Mouse (Mus musculus): ENCODE measurements around the gene Tapbpl. TPM values are rescaled to one million over a fixed set of nuclear protein-coding genes. Genes with fewer than 3 reads are reported as not detected.

Tapbpl gene
- polyA plus RNA-seq, 1 experiment, result 6.5 TPM

GRCm38 (mm10) chr6:125232516-125232915 lies 856 bp upstream of the Tapbpl start:
- H3K27me3 ChIP-seq (ENCODE audit: control insufficient read depth, insufficient read depth, insufficient read length), result no peaks in the 10 kb centered on the region
- no peak for TF ChIP-seq MYOD1 (IDR thresholded peaks at IDR 0.05; ENCODE audit: control insufficient read depth in 1 of 3, insufficient read length in 2 of 3, low read depth in 2 of 3)
- H3K36me3 ChIP-seq (ENCODE audit: control insufficient read depth, insufficient read depth), result no peaks in the 10 kb centered on the region
- H3K4me3 ChIP-seq, result peak overlapping the region; percentile 58
- no peak overlapping the region for H3ac ChIP-seq (ENCODE audit: control insufficient read depth, insufficient read length)
- peak overlapping the region; percentile 89 for H3K4me2 ChIP-seq (ENCODE audit: low read depth)
- H3K79me2 ChIP-seq (ENCODE audit: control insufficient read depth, insufficient read depth), result no peaks in the 10 kb centered on the region

DNA sequence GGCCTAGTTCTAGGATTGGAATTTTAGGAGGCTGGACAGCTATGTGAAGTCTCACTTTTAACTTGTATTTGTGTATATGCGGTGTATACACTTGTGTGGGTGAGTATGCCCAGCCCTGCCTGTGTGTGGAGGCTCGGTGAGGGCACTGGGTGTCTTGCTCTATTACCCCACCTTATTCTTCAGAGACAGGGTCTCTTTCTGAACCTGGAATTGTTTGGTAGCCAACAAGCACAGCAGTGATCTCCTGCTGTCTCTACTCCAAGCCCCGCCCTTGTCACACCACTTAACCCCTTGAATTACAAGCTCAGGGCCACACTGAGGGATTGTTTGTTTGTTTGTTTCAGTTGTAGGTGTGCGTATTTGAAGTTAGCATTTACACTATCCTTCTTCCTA lies 381 bp upstream of the Tapbpl start:
- Histone ChIP-seq H3K27me3 (ENCODE audit: control insufficient read depth, insufficient read depth, insufficient read length) (no peaks in the 10 kb centered on the region), H3K36me3 (ENCODE audit: control insufficient read depth, insufficient read depth) (no peaks in the 10 kb centered on the region), H3ac (ENCODE audit: control insufficient read depth, insufficient read length) (peak overlapping the region; percentile 29), H3K4me2 (ENCODE audit: low read depth) (peak overlapping the region; percentile 89), H3K4me3 (peak overlapping the region; percentile 58), H3K79me2 (ENCODE audit: control insufficient read depth, insufficient read depth) (no peaks in the 10 kb centered on the region)
- TF ChIP-seq POLR2A (IDR thresholded peaks at IDR 0.05; ENCODE audit: insufficient read length, low read depth) (no peak), CEBPB (IDR thresholded peaks at IDR 0.05; ENCODE audit: insufficient read depth, poor library complexity, severe bottlenecking) (no peak), USF1 (IDR thresholded peaks at IDR 0.05; ENCODE audit: low read depth) (no peak), MAX (IDR thresholded peaks at IDR 0.05; ENCODE audit: low read depth) (no peak), MYOG (IDR thresholded peaks at IDR 0.05; ENCODE audit: control insufficient read depth in 1 of 3, insufficient read depth in 1 of 3, insufficient read length in 2 of 3, low read depth in 2 of 3) (no peak), MYOD1 (IDR thresholded peaks at IDR 0.05; ENCODE audit: control insufficient read depth in 1 of 3, insufficient read length in 2 of 3, low read depth in 2 of 3) (no peak), POLR2AphosphoS2 (IDR thresholded peaks at IDR 0.05; ENCODE audit: insufficient read length, low read depth) (no peak), TCF12 (IDR thresholded peaks at IDR 0.05; ENCODE audit: insufficient read depth, poor library complexity, severe bottlenecking) (no peak), REST (IDR thresholded peaks at IDR 0.05; ENCODE audit: insufficient read depth, insufficient read length) (no peak), TCF3 (IDR thresholded peaks at IDR 0.05; ENCODE audit: insufficient read length, low read depth) (no peak), SRF (IDR thresholded peaks at IDR 0.05; ENCODE audit: control insufficient read depth, insufficient read length, low read depth) (no peak), E2F4 (IDR thresholded peaks at IDR 0.05; ENCODE audit: insufficient read depth) (no peak)

GRCm38 (mm10) chr6:125230571-125230970 lies 1.1 kb downstream of the Tapbpl start:
- peak overlapping the region; percentile 58 for H3K4me3 ChIP-seq
- no peaks in the 10 kb centered on the region for H3K36me3 ChIP-seq (ENCODE audit: control insufficient read depth, insufficient read depth)
- H3ac ChIP-seq (ENCODE audit: control insufficient read depth, insufficient read length), result peak overlapping the region; percentile 29
- H3K4me2 ChIP-seq (ENCODE audit: low read depth), result peak overlapping the region; percentile 89
- no peaks in the 10 kb centered on the region for H3K79me2 ChIP-seq (ENCODE audit: control insufficient read depth, insufficient read depth)
- H3K27me3 ChIP-seq (ENCODE audit: control insufficient read depth, insufficient read depth, insufficient read length), result no peaks in the 10 kb centered on the region
- no peak for TF ChIP-seq CEBPB (IDR thresholded peaks at IDR 0.05; ENCODE audit: insufficient read depth, poor library complexity, severe bottlenecking)
- TF ChIP-seq POLR2A (IDR thresholded peaks at IDR 0.05; ENCODE audit: insufficient read length, low read depth), result no peak
- TF ChIP-seq MYOD1 (IDR thresholded peaks at IDR 0.05; ENCODE audit: control insufficient read depth in 1 of 3, insufficient read length in 2 of 3, low read depth in 2 of 3), result no peak
- TF ChIP-seq POLR2AphosphoS2 (IDR thresholded peaks at IDR 0.05; ENCODE audit: insufficient read length, low read depth), result no peak
- TF ChIP-seq USF1 (IDR thresholded peaks at IDR 0.05; ENCODE audit: low read depth), result no peak
- no peak for TF ChIP-seq MAX (IDR thresholded peaks at IDR 0.05; ENCODE audit: low read depth)
- no peak for TF ChIP-seq E2F4 (IDR thresholded peaks at IDR 0.05; ENCODE audit: insufficient read depth)
- no peak for TF ChIP-seq TCF3 (IDR thresholded peaks at IDR 0.05; ENCODE audit: insufficient read length, low read depth)
- no peak for TF ChIP-seq SRF (IDR thresholded peaks at IDR 0.05; ENCODE audit: control insufficient read depth, insufficient read length, low read depth)

DNA sequence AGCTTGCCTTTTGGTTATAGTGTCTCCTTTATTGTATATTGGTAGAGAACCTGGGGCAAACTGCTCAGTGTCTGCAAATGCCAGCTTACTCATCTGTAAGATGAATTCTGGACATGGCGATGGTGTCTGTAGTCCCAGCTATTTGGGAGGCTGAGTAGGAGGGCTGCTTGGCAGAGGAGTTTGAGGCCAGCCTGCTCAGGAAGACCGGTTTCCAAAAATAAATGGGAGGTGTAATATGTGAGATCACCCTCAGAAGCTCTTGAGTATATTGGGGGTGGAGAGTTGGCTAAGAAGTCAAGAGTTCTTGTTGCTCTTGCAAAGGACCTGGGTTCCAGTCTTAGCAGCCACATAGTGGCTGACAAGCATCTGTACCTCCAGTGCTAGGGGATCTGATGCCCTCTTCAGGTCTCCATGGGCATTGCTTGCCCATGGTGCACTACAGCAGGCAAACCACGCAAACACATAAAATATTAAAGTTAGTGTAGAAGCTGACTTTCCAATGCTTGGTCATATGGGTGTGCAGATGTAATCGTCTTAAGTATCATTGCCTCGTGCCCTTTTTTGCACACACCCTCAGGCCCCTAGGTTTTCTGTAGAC lies 6.0 kb downstream of the Tapbpl start:
- H3K4me2 ChIP-seq (ENCODE audit: low read depth), result no peak overlapping the region
- H3K4me3 ChIP-seq, result no peak overlapping the region
- TF ChIP-seq POLR2AphosphoS2 (IDR thresholded peaks at IDR 0.05; ENCODE audit: insufficient read length, low read depth), result no peak
- TF ChIP-seq CEBPB (IDR thresholded peaks at IDR 0.05; ENCODE audit: insufficient read depth, poor library complexity, severe bottlenecking), result no peak
- TF ChIP-seq SRF (IDR thresholded peaks at IDR 0.05; ENCODE audit: control insufficient read depth, insufficient read length, low read depth), result no peak
- no peak for TF ChIP-seq POLR2A (IDR thresholded peaks at IDR 0.05; ENCODE audit: insufficient read length, low read depth)
- no peak for TF ChIP-seq TCF12 (IDR thresholded peaks at IDR 0.05; ENCODE audit: insufficient read depth, poor library complexity, severe bottlenecking)
- no peak for TF ChIP-seq MYOD1 (IDR thresholded peaks at IDR 0.05; ENCODE audit: control insufficient read depth in 1 of 3, insufficient read length in 2 of 3, low read depth in 2 of 3)
- no peak for TF ChIP-seq E2F4 (IDR thresholded peaks at IDR 0.05; ENCODE audit: insufficient read depth)
- TF ChIP-seq MYOG (IDR thresholded peaks at IDR 0.05; ENCODE audit: control insufficient read depth in 1 of 3, insufficient read depth in 1 of 3, insufficient read length in 2 of 3, low read depth in 2 of 3), result no peak
- TF ChIP-seq TCF3 (IDR thresholded peaks at IDR 0.05; ENCODE audit: insufficient read length, low read depth), result no peak
- no peak for TF ChIP-seq REST (IDR thresholded peaks at IDR 0.05; ENCODE audit: insufficient read depth, insufficient read length)
- no peak for TF ChIP-seq MAX (IDR thresholded peaks at IDR 0.05; ENCODE audit: low read depth)
- TF ChIP-seq USF1 (IDR thresholded peaks at IDR 0.05; ENCODE audit: low read depth), result no peak
- H3K79me2 ChIP-seq (ENCODE audit: control insufficient read depth, insufficient read depth), result no peaks in the 10 kb centered on the region
- H3K36me3 ChIP-seq (ENCODE audit: control insufficient read depth, insufficient read depth), result peaks cover 3% of the 10 kb centered on the region
- no peaks in the 10 kb centered on the region for H3K27me3 ChIP-seq (ENCODE audit: control insufficient read depth, insufficient read depth, insufficient read length)
- H3ac ChIP-seq (ENCODE audit: control insufficient read depth, insufficient read length), result no peak overlapping the region

GRCm38 (mm10) chr6:125222577-125222976 lies 9.1 kb downstream of the Tapbpl start:
- no peak overlapping the region for H3K4me3 ChIP-seq
- TF ChIP-seq USF1 (IDR thresholded peaks at IDR 0.05; ENCODE audit: low read depth), result no peak
- TF ChIP-seq CEBPB (IDR thresholded peaks at IDR 0.05; ENCODE audit: insufficient read depth, poor library complexity, severe bottlenecking), result no peak
- TF ChIP-seq POLR2A (IDR thresholded peaks at IDR 0.05; ENCODE audit: insufficient read length, low read depth), result no peak
- TF ChIP-seq MAX (IDR thresholded peaks at IDR 0.05; ENCODE audit: low read depth), result no peak
- TF ChIP-seq MYOG (IDR thresholded peaks at IDR 0.05; ENCODE audit: control insufficient read depth in 1 of 3, insufficient read depth in 1 of 3, insufficient read length in 2 of 3, low read depth in 2 of 3), result no peak
- no peak for TF ChIP-seq TCF12 (IDR thresholded peaks at IDR 0.05; ENCODE audit: insufficient read depth, poor library complexity, severe bottlenecking)
- TF ChIP-seq SRF (IDR thresholded peaks at IDR 0.05; ENCODE audit: control insufficient read depth, insufficient read length, low read depth), result no peak
- TF ChIP-seq TCF3 (IDR thresholded peaks at IDR 0.05; ENCODE audit: insufficient read length, low read depth), result no peak
- no peak for TF ChIP-seq MYOD1 (IDR thresholded peaks at IDR 0.05; ENCODE audit: control insufficient read depth in 1 of 3, insufficient read length in 2 of 3, low read depth in 2 of 3)
- TF ChIP-seq POLR2AphosphoS2 (IDR thresholded peaks at IDR 0.05; ENCODE audit: insufficient read length, low read depth), result no peak
- H3K4me2 ChIP-seq (ENCODE audit: low read depth), result no peak overlapping the region

More at GRCm38 (mm10) chr6:125222577-125222976, 9.1 kb downstream of the Tapbpl start:
- H3K27me3 ChIP-seq (ENCODE audit: control insufficient read depth, insufficient read depth, insufficient read length), result no peaks in the 10 kb centered on the region
- H3K36me3 ChIP-seq (ENCODE audit: control insufficient read depth, insufficient read depth), result peaks cover 3% of the 10 kb centered on the region
- H3K79me2 ChIP-seq (ENCODE audit: control insufficient read depth, insufficient read depth), result no peaks in the 10 kb centered on the region
- no peak overlapping the region for H3ac ChIP-seq (ENCODE audit: control insufficient read depth, insufficient read length)

Measured in myocyte (in vitro differentiated cells).